Mouse (Mus musculus) intestine, embryonic 14.5 days (tissue): ENCODE measurements around the gene Gm11168. TPM values are rescaled to one million over a fixed set of nuclear protein-coding genes. Genes with fewer than 3 reads are reported as not detected.
A peak's percentile ranks its signal among the peaks of the same experiment; 100 is the strongest.
"Not testable (repeated sequence)": the region's sequence is repeated elsewhere in the genome, so short reads cannot be mapped to it uniquely, and the experiment has no call there.

Source experiments
- ATAC-seq: fragments of 200-750 bp; cut with Nextera tagmentation; replicated peaks from 2 replicates; pipeline ENCODE4 v1.8.0; 2017; ENCODE audit warnings: low read depth, moderate number of reproducible peaks, moderate TSS enrichment, moderate library complexity; ENCODE audit not compliant: low FRiP score, low TSS enrichment
- DNase-seq: peaks from one replicate; pipeline ENCODE4 v3.0.0-alpha.2; 2018; ENCODE audit warnings: low spot score
- H3K27ac ChIP-seq: fragments of 300-500 bp; sonication (generic); 2 replicates; pipeline ENCODE4 v1.5.1; 2014; ENCODE audit warnings: low read depth, mild to moderate bottlenecking, control low read depth
- H3K27me3 ChIP-seq: fragments of 300-500 bp; sonication (generic); replicated peaks from 2 replicates; pipeline ENCODE4 v1.6.1; 2014; ENCODE audit warnings: low read length, control low read depth; ENCODE audit not compliant: control insufficient read depth, insufficient read depth
- H3K36me3 ChIP-seq: fragments of 300-500 bp; sonication (generic); 2 replicates; pipeline ENCODE4 v1.6.1; 2014; ENCODE audit warnings: low read length, control low read depth; ENCODE audit not compliant: control insufficient read depth, insufficient read depth
- H3K4me1 ChIP-seq: fragments of 300-500 bp; sonication (generic); replicated peaks from 2 replicates; pipeline ENCODE4 v1.6.1; 2014; ENCODE audit warnings: low read length, control low read depth, mixed read lengths; ENCODE audit not compliant: control insufficient read depth, insufficient read depth
- H3K4me2 ChIP-seq: fragments of 300-500 bp; sonication (generic); 2 replicates; pipeline ENCODE4 v1.6.1; 2014; ENCODE audit warnings: low read length
- H3K4me3 ChIP-seq: fragments of 300-500 bp; sonication (generic); 2 replicates; pipeline ENCODE4 v1.5.1; 2014; ENCODE audit warnings: low read depth, low read length, control low read depth, mixed read lengths
- H3K9ac ChIP-seq: fragments of 300-500 bp; sonication (generic); 2 replicates; pipeline ENCODE4 v1.6.1; 2014; ENCODE audit warnings: mild to moderate bottlenecking, low read length
- H3K9me3 ChIP-seq: fragments of 300-500 bp; sonication (generic); 2 replicates; pipeline ENCODE4 v1.6.1; 2016; ENCODE audit warnings: low read length, control low read depth; ENCODE audit not compliant: control insufficient read depth
- whole genome bisulfite sequencing: fragments of 180-500 bp; shearing (Covaris S2); extraction: QIAGEN DNeasy Blood & Tissue Kit; methylation state at CpG from one replicate; pipeline ENCODE4 v1.1.7; 2014; 5-methylcytosine and 5-hydroxymethylcytosine counted together
- polyA plus RNA-seq: library from polyadenylated mRNA; unstranded; fragments of >200 nt; fragmentation: Nextera tagmentation; extraction: Ambion mirVana; gene quantifications from 2 replicates; pipeline ENCODE4 v1.2.1, GENCODE M21; 2014

The Gm11168 gene
- polyA plus RNA-seq, 1 experiment from 2014 or later, result not detected

- ATAC-seq, H3K36me3 ChIP-seq, H3K27ac ChIP-seq, H3K4me3 ChIP-seq, H3K27me3 ChIP-seq, DNase-seq, H3K9ac ChIP-seq, H3K9me3 ChIP-seq, H3K4me1 ChIP-seq, H3K4me2 ChIP-seq: not testable (repeated sequence)
- 75% methylated on average over 2 of the region's 7 CpGs for WGBS
These were observed 9.0 kb downstream of the Gm11168 start for GRCm38 (mm10) chr9:3012054-3012621.

DNA sequence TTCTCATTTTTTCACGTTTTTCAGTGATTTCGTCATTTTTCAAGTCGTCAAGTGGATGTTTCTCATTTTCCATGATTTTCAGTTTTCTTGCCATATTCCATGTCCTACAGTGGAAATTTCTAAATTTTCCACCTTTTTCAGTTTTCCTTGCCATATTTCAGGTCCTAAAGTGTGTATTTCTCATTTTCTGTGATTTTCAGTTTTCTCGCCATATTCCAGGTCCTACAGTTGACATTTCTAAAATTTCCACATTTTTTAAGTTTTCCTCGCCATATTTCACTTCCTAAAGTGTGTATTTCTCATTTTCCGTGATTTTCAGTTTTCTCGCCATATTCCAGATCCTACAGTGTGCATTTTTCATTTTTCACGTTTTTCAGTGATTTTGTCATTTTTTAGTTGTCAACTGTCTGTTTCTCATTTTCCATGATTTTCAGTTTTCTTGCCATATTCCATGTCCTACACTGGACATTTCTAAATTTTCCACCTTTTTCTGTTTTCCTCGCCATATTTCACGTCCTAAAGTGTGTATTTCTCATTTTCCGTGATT, 9.7 kb downstream of the Gm11168 start, which contains the start of gene Gm10721:
Gm10721 (plus strand) TSS at position 408 of the 547 bp plus-strand sequence.
- H3K9ac ChIP-seq, DNase-seq, H3K4me3 ChIP-seq, H3K36me3 ChIP-seq, H3K9me3 ChIP-seq, H3K27ac ChIP-seq, H3K27me3 ChIP-seq, H3K4me2 ChIP-seq, H3K4me1 ChIP-seq: not testable (repeated sequence)
- peak; percentile 65; the same call in 1 of the 2 replicates for ATAC-seq
- WGBS, result no CpG with 5 or more reads among the region's 11 CpGs

- H3K4me3 ChIP-seq, H3K4me1 ChIP-seq, DNase-seq, ATAC-seq, H3K27ac ChIP-seq, H3K4me2 ChIP-seq, H3K36me3 ChIP-seq, H3K9ac ChIP-seq, H3K9me3 ChIP-seq, H3K27me3 ChIP-seq: not testable (repeated sequence)
- WGBS, result 59% methylated on average over 4 of the region's 9 CpGs
These were observed 12.2 kb downstream of the Gm11168 start, which contains the start of gene Gm10720 for GRCm38 (mm10) chr9:3015354-3015753. Gm10720 (plus strand) TSS chr9:3015654.

DNA sequence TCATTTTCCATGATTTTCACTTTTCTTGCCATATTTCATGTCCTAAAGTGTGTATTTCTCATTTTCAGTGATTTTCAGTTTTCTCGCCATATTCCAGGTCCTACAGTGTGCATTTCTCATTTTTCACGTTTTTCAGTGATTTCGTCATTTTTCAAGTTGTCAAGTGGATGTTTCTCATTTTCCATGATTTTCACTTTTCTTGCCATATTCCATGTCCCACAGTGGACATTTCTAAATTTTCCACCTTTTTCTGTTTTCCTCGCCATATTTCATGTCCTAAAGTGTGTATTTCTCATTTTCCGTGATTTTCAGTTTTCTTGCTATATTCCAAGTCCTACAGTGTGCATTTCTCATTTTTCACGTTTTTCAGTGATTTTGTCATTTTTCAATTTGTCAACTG, 12.8 kb downstream of the Gm11168 start:
- H3K36me3 ChIP-seq, H3K4me1 ChIP-seq, DNase-seq, H3K27ac ChIP-seq, H3K9me3 ChIP-seq, ATAC-seq, H3K4me3 ChIP-seq, H3K4me2 ChIP-seq, H3K9ac ChIP-seq, H3K27me3 ChIP-seq: not testable (repeated sequence)
- 74% methylated on average over 4 of the region's 6 CpGs for WGBS

DNA sequence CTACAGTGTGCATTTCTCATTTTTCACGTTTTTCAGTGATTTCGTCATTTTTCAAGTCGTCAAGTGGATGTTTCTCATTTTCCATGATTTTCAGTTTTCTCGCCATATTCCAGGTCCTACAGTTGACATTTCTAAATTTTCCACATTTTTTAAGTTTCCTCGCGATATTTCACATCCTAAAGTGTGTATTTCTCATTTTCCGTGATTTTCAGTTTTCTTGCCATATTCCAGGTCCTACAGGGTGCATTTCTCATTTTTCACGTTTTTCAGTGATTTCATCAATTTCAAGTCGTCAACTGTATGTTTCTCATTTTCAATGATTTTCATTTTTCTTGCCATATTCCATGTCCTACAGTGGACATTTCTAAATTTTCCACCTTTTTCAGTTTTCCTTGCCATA, 14.0 kb downstream of the Gm11168 start, which contains the start of gene Gm10719:
Gm10719 (plus strand) TSS at position 301 of the 400 bp plus-strand sequence.
- DNase-seq, H3K4me1 ChIP-seq, H3K27ac ChIP-seq, H3K4me2 ChIP-seq, H3K4me3 ChIP-seq, H3K27me3 ChIP-seq, ATAC-seq, H3K9ac ChIP-seq, H3K36me3 ChIP-seq, H3K9me3 ChIP-seq: not testable (repeated sequence)
- no CpG with 5 or more reads among the region's 9 CpGs for WGBS

GRCm38 (mm10) chr9:3018944-3019343, 15.8 kb downstream of the Gm11168 start:
- H3K27ac ChIP-seq, H3K4me2 ChIP-seq, H3K9me3 ChIP-seq, ATAC-seq, H3K4me3 ChIP-seq, H3K36me3 ChIP-seq, DNase-seq, H3K4me1 ChIP-seq, H3K27me3 ChIP-seq, H3K9ac ChIP-seq: not testable (repeated sequence)
- WGBS, result 70% methylated on average over 9 of the region's 9 CpGs

- not testable (repeated sequence) for DNase-seq, H3K27ac ChIP-seq, H3K36me3 ChIP-seq, H3K4me2 ChIP-seq, H3K4me3 ChIP-seq, H3K9me3 ChIP-seq, H3K9ac ChIP-seq, H3K4me1 ChIP-seq, H3K27me3 ChIP-seq
- WGBS, result 80% methylated on average over 11 of the region's 19 CpGs
- ATAC-seq, result 0 out of 2 replicates have a peak, but pooled peaks have one; percentile 65
These were observed 16.9 kb downstream of the Gm11168 start for GRCm38 (mm10) chr9:3019835-3020727.

DNA sequence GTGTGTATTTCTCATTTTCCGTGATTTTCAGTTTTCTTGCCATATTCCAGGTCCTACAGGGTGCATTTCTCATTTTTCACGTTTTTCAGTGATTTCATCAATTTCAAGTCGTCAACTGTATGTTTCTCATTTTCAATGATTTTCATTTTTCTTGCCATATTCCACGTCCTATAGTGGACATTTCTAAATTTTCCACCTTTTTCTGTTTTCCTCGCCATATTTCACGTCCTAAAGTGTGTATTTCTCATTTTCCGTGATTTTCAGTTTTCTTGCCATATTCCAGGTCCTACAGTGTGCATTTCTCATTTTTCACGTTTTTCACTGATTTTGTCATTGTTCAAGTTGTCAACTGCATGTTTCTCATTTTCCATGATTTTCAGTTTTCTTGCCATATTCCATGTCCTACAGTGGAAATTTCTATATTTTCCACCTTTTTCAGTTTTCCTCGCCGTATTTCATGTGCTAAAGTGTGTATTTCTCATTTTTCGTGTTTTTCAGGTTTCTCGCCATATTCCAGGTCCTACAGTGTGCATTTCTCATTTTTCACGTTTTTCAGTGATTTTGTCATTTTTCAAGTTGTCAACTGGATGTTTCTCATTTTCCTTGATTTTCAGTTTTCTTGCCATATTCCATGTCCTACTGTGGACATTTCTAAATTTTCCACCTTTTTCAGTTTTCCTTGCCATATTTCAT, 19.3 kb downstream of the Gm11168 start:
- not testable (repeated sequence) for H3K4me2 ChIP-seq, H3K9ac ChIP-seq, H3K9me3 ChIP-seq, H3K27me3 ChIP-seq, H3K36me3 ChIP-seq, ATAC-seq, H3K4me1 ChIP-seq, H3K27ac ChIP-seq, H3K4me3 ChIP-seq
- DNase-seq, result peak; percentile 9
- WGBS, result 72% methylated on average over 9 of the region's 13 CpGs
